Mouse (Mus musculus) T-helper 1 cell (primary cell): ENCODE measurements around the gene Lrrc51.

Experiments used
- in situ Hi-C: fragments of 300-600 bp; cut with MboI, MseI; formaldehyde crosslinking; loops from one replicate; pipeline ENCODE4 v1.15.1; 2025; ENCODE audit warnings: high pct_unique_total_duplicates

Gene Lrrc51

GRCm38 (mm10) chr7:101886274-101886673 is 47.4 kb downstream of the Lrrc51 start:
- in situ Hi-C loops, result no loop called here

- in situ Hi-C loops, result no loop called here
Observed at GRCm38 (mm10) chr7:101884160-101884559, 49.5 kb downstream of the Lrrc51 start.

DNA sequence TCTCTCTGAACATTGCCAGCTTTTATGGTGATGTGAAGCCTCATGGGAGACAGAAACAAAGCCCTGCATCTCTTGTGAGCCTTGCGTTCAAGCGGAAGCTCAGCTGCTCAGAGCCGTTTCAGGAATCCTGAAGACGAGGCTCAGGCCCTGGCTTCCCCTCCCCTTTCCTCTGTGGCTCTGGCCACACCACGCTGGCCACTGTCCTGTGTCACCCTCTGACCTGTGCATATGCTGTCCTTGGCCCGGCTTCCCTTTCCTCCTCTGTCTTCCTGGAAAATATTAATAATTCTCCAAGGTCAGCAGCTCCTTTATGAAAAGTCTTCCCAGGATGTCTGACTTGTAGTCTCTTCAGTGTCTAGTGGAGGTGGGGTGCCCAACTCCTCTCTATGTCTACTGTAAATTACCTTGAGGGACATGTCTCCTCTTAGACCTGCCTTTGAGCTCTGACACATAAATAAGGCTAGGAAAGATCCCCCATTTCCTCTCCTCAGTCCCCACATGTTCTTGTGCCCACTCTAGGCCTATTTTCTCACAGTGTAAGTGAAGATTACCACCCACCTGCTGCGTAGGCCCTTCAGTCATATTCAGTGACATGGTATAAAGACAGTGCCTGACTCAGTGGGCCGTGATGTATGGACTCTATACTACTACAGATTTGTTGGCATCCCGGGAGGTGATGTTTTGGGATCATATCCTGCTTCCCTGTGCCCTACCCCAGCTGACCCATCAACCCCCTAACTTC is 51.1 kb downstream of the Lrrc51 start:
- in situ Hi-C loops, result no loop called here

- in situ Hi-C loops, result no loop called here
Observed at GRCm38 (mm10) chr7:101880855-101881254, 52.8 kb downstream of the Lrrc51 start.

DNA sequence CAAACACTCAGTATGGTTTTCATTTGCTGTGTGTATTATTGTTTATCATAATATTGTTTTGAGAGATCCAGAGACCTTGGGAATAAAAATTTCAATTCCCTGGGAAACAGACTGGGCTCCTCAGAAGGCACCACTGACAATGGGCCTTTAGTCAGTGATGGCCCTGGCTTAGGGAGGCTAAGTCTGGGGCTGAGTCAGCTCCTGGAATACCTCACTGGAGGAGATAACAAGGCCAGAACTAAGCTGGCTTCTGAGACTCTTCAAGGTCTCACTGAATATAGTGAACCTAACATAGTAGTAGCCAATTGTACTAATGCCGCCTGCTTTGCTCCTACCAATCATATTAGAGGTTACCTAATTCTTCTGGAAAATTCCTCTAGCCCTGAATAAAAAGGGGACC is 57.7 kb downstream of the Lrrc51 start:
- in situ Hi-C loops, result no loop called here

DNA sequence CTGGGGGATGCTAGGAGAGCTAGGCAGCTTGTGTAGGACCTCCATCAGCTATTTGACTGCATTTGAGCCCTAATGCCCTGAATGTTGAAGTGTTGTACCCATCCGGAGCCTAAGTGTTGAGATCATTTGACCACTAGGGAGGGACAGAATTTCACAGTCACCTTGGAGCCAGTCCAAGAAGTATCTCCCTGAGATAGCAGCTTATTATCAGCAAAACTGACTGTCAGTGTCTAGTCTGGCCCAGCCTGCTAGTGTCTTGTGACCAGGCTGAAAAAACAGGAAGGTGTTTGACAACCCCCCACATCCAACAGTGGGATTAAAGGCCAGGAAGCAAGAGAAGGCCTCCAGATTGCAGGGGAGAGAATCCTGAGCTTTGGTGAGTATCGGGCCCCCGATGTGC is 62.4 kb downstream of the Lrrc51 start:
- in situ Hi-C loops, result no loop called here

GRCm38 (mm10) chr7:101870629-101871028 is 63.1 kb downstream of the Lrrc51 start, which contains the start of gene Folr1:
Gene Folr1 (minus strand): TSS chr7:101870788.
- in situ Hi-C loops, result no loop called here

GRCm38 (mm10) chr7:101869163-101869500 is 64.6 kb downstream of the Lrrc51 start:
- in situ Hi-C loops, result no loop called here

GRCm38 (mm10) chr7:101868241-101869162 is 65.2 kb downstream of the Lrrc51 start:
- in situ Hi-C loops, result no loop called here

DNA sequence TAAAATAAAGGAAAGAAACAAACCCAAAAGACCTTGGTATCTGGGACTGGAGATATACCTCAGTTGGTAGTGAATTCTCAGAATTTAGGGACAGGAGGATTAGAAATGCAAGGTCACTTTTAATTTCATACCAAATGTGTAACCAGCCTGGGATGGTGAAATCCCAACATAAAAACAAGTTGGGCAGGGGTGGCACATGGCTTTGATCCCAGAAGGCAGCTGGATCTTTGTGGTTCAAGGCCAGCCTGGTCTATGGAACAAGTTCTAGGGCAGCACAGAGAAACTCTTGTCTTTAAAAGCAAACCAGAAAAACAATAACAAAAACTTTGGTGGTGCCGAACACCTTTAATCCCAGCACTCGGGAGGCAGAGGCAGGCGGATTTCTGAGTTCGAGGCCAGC is 66.2 kb downstream of the Lrrc51 start:
- in situ Hi-C loops, result no loop called here

DNA sequence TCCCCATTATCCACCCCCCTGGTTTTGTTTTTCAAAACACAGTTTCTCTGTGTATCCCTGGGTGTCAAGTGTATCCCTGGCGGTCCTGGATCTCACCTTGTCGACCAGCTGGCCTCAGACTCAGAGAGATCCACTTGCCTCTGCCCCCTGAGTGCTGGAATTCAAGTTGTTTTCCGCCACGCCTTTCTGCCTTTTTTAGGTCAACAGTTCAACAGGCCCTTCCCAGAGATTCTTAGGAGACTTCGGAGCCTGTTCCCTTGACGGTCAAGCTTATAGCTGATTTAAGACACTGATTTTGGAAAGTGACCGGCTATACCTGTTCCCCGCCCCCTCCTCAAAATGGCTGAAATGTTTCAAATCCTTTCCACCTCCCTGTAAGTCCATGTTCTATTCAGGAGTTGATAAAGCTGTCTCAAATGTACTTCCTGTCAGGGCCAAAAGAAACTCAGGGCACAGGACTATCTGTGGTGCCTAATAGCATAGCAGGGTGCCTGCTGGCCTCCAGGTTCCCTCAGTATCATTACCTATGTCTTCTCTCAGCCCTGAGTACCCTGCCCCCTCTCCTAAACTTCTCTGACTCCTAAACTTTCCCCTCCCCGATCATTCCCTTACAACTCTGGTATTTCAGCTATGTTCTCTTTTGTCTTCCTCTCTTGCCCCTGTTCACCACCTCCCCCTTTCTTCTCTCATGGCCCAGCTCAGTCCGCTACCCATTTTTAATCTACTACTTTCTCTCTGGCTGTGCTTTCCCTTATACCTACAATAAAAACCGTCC is 67.0 kb downstream of the Lrrc51 start:
- in situ Hi-C loops, result no loop called here

GRCm38 (mm10) chr7:101863415-101863814 is 70.3 kb downstream of the Lrrc51 start, which contains the start of gene Anapc15:
Gene Anapc15 (plus strand): TSS chr7:101863715.
- in situ Hi-C loops, result no loop called here
